Mouse (Mus musculus) left cerebral cortex, adult 2 months (tissue): ENCODE results near the gene Il12a. TPM values are rescaled to one million over a fixed set of nuclear protein-coding genes. Genes with fewer than 3 reads are reported as not detected.

ENCODE experiments used
- DNase-seq, 2 experiments: peaks; one replicate each; pipeline ENCODE4 v3.0.0; 2021 to 2022; ENCODE audit warnings: low spot score in 2 of 2, mixed read lengths in 1 of 2; ENCODE audit errors: extremely low spot score in 1 of 2
- H3K27ac ChIP-seq: fragments of 200-600 bp; 2 replicates; pipeline ENCODE4 v1.8.1; 2022
- H3K4me3 ChIP-seq: fragments of 200-600 bp; 2 replicates; pipeline ENCODE4 v1.8.1; 2022
- CTCF ChIP-seq: fragments of 200-600 bp; IDR thresholded peaks from 2 replicates; pipeline ENCODE4 v1.8.1; 2022; ENCODE audit warnings: antibody characterized with exemption, mild to moderate bottlenecking, moderate library complexity
- intact Hi-C: fragments of 180-260 bp; cut with DNase I; formaldehyde crosslinking; loops from one replicate; pipeline ENCODE4 v1.15.1; 2025
- long read RNA-seq, 2 experiments: library from polyadenylated mRNA; stranded (forward); transcript quantifications; one replicate each; pipeline ENCODE4 v2.0.0; 2021; ENCODE audit warnings: borderline mapping rate in 2 of 2
- total RNA-seq, 2 experiments: library from RNA; stranded (reverse); gene quantifications; 2 replicates each; pipeline ENCODE4 v1.2.3; 2021

Gene Il12a
- total RNA-seq: 1 to 10 TPM; 2.8 to 4.2 TPM
- long read RNA-seq, experiment 1, partial matches to known transcripts: 0 of 5 reads
- long read RNA-seq, experiment 1, other reads (novel, unspliced or antisense): 4 of 5 reads
- long read RNA-seq, experiment 2, partial matches to known transcripts: 0 of 2 reads
- long read RNA-seq, experiment 2, other reads (novel, unspliced or antisense): 1 of 2 reads

- H3K27ac ChIP-seq: no peak within 1 kb of the TSS
- TF ChIP-seq CTCF: no peak
- intact Hi-C loops: loop anchor here (5.0 kb wide), 1 partner anchor 73 kb away; no protein-coding TSS in a partner anchor
- no peak within 1 kb of the TSS for H3K4me3 ChIP-seq
- no peak for DNase-seq
Measured at GRCm38 (mm10) chr3:68690344-68690743, at the start of gene Il12a. Gene Il12a, plus strand, starts transcription at chr3:68690644.

- no peak for TF ChIP-seq CTCF
- no peak overlapping the region for H3K4me3 ChIP-seq
- intact Hi-C loops: loop anchor here (10.0 kb wide), 1 partner anchor 312 kb away; no protein-coding TSS in a partner anchor
Measured at GRCm38 (mm10) chr3:68642935-68643334, 47.5 kb upstream of the Il12a start.

GRCm38 (mm10) chr3:68646387-68647130, 43.9 kb upstream of the Il12a start:
- no peak overlapping the region for H3K4me3 ChIP-seq
- intact Hi-C loops: loop anchor here (2.0 to 10.0 kb wide), 2 partner anchors 62 to 308 kb away; no protein-coding TSS in a partner anchor
- no peak overlapping the region for H3K27ac ChIP-seq
- no peak for DNase-seq
- TF ChIP-seq CTCF: peak; percentile 69

More at GRCm38 (mm10) chr3:68642935-68643334, 47.5 kb upstream of the Il12a start:
- H3K27ac ChIP-seq: no peak overlapping the region
- DNase-seq: no peak

GRCm38 (mm10) chr3:68647282-68647681, 43.2 kb upstream of the Il12a start:
- intact Hi-C loops: loop anchor here (2.0 to 10.0 kb wide), 2 partner anchors 62 to 308 kb away; no protein-coding TSS in a partner anchor
- Histone ChIP-seq H3K27ac (no peak overlapping the region), H3K4me3 (no peak overlapping the region)
- TF ChIP-seq CTCF: no peak
- no peak for DNase-seq

- no peak overlapping the region for H3K4me3 ChIP-seq
- no peak for TF ChIP-seq CTCF
- H3K27ac ChIP-seq: 0 out of 2 replicates have a peak overlapping the region, but pooled peaks have one; percentile 44
- DNase-seq: no peak
- intact Hi-C loops: no loop called here
Measured at GRCm38 (mm10) chr3:68650251-68650650, 40.2 kb upstream of the Il12a start.

GRCm38 (mm10) chr3:68656607-68657352, 33.7 kb upstream of the Il12a start:
- TF ChIP-seq CTCF: no peak
- DNase-seq: no peak
- no peak overlapping the region for H3K4me3 ChIP-seq
- intact Hi-C loops: no loop called here
- no peak overlapping the region for H3K27ac ChIP-seq

- Histone ChIP-seq H3K4me3 (no peak overlapping the region), H3K27ac (no peak overlapping the region)
- no peak for TF ChIP-seq CTCF
- no peak for DNase-seq
- intact Hi-C loops: no loop called here
Measured at GRCm38 (mm10) chr3:68657589-68658245, 32.7 kb upstream of the Il12a start.

- Histone ChIP-seq H3K4me3 (no peak overlapping the region), H3K27ac (peak overlapping the region; percentile 59; the same call in 1 of the 2 replicates)
- intact Hi-C loops: no loop called here
- DNase-seq: no peak
- TF ChIP-seq CTCF: no peak
Measured at GRCm38 (mm10) chr3:68659996-68660395, 30.4 kb upstream of the Il12a start.

GRCm38 (mm10) chr3:68660538-68660937, 29.9 kb upstream of the Il12a start:
- intact Hi-C loops: no loop called here
- Histone ChIP-seq H3K4me3 (no peak overlapping the region), H3K27ac (peak overlapping the region; percentile 59; the same call in 1 of the 2 replicates)
- DNase-seq: no peak
- TF ChIP-seq CTCF: no peak

GRCm38 (mm10) chr3:68662386-68662785, 28.1 kb upstream of the Il12a start:
- intact Hi-C loops: no loop called here
- no peak for DNase-seq
- no peak overlapping the region for H3K27ac ChIP-seq
- no peak overlapping the region for H3K4me3 ChIP-seq
- no peak for TF ChIP-seq CTCF

- no peak for TF ChIP-seq CTCF
- Histone ChIP-seq H3K27ac (no peak overlapping the region), H3K4me3 (no peak overlapping the region)
- no peak for DNase-seq
- intact Hi-C loops: no loop called here
Measured at GRCm38 (mm10) chr3:68664337-68664736, 26.1 kb upstream of the Il12a start.
